In genomic region chr11:60099555-60100186, GRCm38 (mm10) we compare ENCODE assay signal across 13 mouse cellular contexts. TPM values are rescaled to one million over a fixed set of nuclear protein-coding genes. Genes with fewer than 3 reads are reported as not detected.
A peak's percentile ranks its signal among the peaks of the same experiment; 100 is the strongest.
DNase-seq lines count a peak whose midpoint lies in the region; TF ChIP-seq lines count a peak whose summit lies in the region.
"Had no signal": no experiment of that assay in that cellular context is flagged by ENCODE, and none has a peak within 500 bp of the region (broad histone marks: within the 10 kb centered on the region; RNA-seq: fewer than 3 reads in every experiment).

No protein-coding gene starts in this region.

- peaks cover 11% of the 10 kb centered on the region; the same call in 1 of the 2 replicates for H3K4me1 ChIP-seq in spleen, adult 2 months (ENCODE audit: control insufficient read depth, insufficient read depth, insufficient read length)

- no peaks in the 10 kb centered on the region for H3K36me3 ChIP-seq in spleen, adult 2 months (ENCODE audit: control insufficient read depth, insufficient read depth, low read length)
- H3K36me3 ChIP-seq: embryonic facial prominence, embryonic 12.5 days; limb, embryonic 12.5 days had no signal

- H3K27ac ChIP-seq in spleen, adult 2 months (ENCODE audit: insufficient read depth, low read length), result peak overlapping the region; percentile 66
- H3K27ac ChIP-seq: embryonic facial prominence, embryonic 12.5 days; limb, embryonic 12.5 days had no signal

- TF ChIP-seq CTCF in spleen, adult 2 months (IDR thresholded peaks at IDR 0.05; ENCODE audit: extremely low read depth, insufficient read depth, insufficient read length, insufficient replicate concordance), result no peak

- no peaks in the 10 kb centered on the region for H3K27me3 ChIP-seq in spleen, adult 2 months (ENCODE audit: control insufficient read depth, insufficient read depth, low read length)
- H3K27me3 ChIP-seq: embryonic facial prominence, embryonic 12.5 days; limb, embryonic 12.5 days had no signal

- no peak for TF ChIP-seq POLR2A in spleen, adult 2 months (IDR thresholded peaks at IDR 0.05; ENCODE audit: low read depth, low read length)

- DNase-seq in spleen, adult 2 months (ENCODE audit: low read depth in 1 of 2, low spot score in 2 of 2), result peak in 1 of 2 experiments; percentile 24
- DNase-seq in spleen, adult 12 weeks (ENCODE audit: low spot score), result no peak
- peak; percentile 16 for DNase-seq in induced T-regulatory cell, adult 2 months (ENCODE audit: low read depth)
- DNase-seq in thymus, adult 18-20 months, result peak; percentile 81 to 86
- no peak for DNase-seq in gastrocnemius, adult 18-20 months (ENCODE audit: low spot score)
- DNase-seq in adipocyte (ENCODE audit: low spot score), result no peak
- DNase-seq in right cerebral cortex, postnatal 14 days, result no peak
- DNase-seq: adrenal gland, postnatal 14 days; cerebellum, postnatal 10 days; heart, postnatal 4 days; kidney, postnatal 14 days had no signal

- H3K4me3 ChIP-seq in spleen, adult 2 months (ENCODE audit: extremely low read depth, insufficient read depth, insufficient read length), result no peak overlapping the region
- H3K4me3 ChIP-seq: embryonic facial prominence, embryonic 12.5 days; limb, embryonic 12.5 days had no signal

- 12% methylated on average over 8 of the region's 8 CpGs for WGBS in spleen, adult 2 months

RNA-seq across cellular contexts. Expression of gene Rai1, which starts 5.1 kb away (rescaled TPM):
- polyA plus RNA-seq in spleen, adult 2 months (2012; rRNA removed), result 36.0 and 45.9 TPM in 2 replicates
- 10 to 100 TPM; 16.6 to 17.3 TPM for total RNA-seq in gastrocnemius, adult 18-20 months (2021)

RNA-seq across cellular contexts. Expression of gene Pemt, which starts 53.4 kb away (rescaled TPM):
- polyA plus RNA-seq in spleen, adult 2 months (2012; rRNA removed), result 1.9 and 2.5 TPM in 2 replicates
- total RNA-seq in gastrocnemius, adult 18-20 months (2021), result 1 to 10 TPM; 2.7 to 4.6 TPM

Comparison
In these comparisons a context has a peak if more than half of its experiments do, and no peak if none do; other contexts are left out.
1. DNase-seq: peak in induced T-regulatory cell, adult 2 months (single experiment) and thymus, adult 18-20 months (2 of 2); none in spleen, adult 12 weeks (single experiment), gastrocnemius, adult 18-20 months (single experiment), adipocyte (single experiment) and right cerebral cortex, postnatal 14 days (single experiment).